Mouse (Mus musculus): ENCODE measurements around the gene Itgb8.

DNA sequence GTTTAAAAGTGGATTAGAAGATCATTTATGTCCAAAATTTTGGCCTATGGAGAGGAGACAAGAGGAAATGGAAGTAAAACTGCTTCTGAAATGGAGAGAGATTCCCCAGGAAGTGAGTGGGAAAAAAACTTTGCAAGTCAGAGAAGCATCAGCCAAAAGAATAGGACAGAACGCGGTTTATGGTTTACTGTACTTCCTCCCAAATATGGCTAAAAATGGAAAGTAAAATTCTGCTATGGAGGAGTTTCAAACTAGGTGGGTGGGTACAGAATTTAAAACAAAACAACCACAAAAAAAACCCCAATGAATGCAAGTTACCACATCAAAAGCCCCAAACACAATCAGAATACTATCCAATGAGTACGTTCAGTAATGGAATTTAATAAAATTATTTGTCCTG lies 90.8 kb downstream of the Itgb8 start:
- TF ChIP-seq CTCF (IDR thresholded peaks at IDR 0.05; ENCODE audit: extremely low read depth, insufficient read length, insufficient replicate concordance, low read depth, low read length) (no peak), POLR2A (IDR thresholded peaks at IDR 0.05; ENCODE audit: low read depth, low read length) (no peak)

All from small intestine, adult 2 months (tissue).